Mouse (Mus musculus) stomach, embryonic 16.5 days (tissue): Measurements from ENCODE around the gene A230072I06Rik. TPM values are rescaled to one million over a fixed set of nuclear protein-coding genes. Genes with fewer than 3 reads are reported as not detected.
A peak's percentile ranks its signal among the peaks of the same experiment; 100 is the strongest.

Experiments
- ATAC-seq: fragments of 200-750 bp; cut with Nextera tagmentation; 2 replicates; pipeline ENCODE4 v1.8.0; 2017; ENCODE audit warnings: moderate number of reproducible peaks, moderate TSS enrichment; ENCODE audit not compliant: insufficient read depth, low FRiP score
- H3K27ac ChIP-seq: fragments of 300-500 bp; sonication (generic); 2 replicates; pipeline ENCODE4 v1.5.1; 2014; ENCODE audit warnings: low read length
- H3K27me3 ChIP-seq: fragments of 300-500 bp; sonication (generic); 2 replicates; pipeline ENCODE4 v1.6.1; 2014; ENCODE audit warnings: low read length, control low read depth, mixed read lengths; ENCODE audit not compliant: control insufficient read depth, insufficient read depth
- H3K36me3 ChIP-seq: fragments of 300-500 bp; sonication (generic); 2 replicates; pipeline ENCODE4 v1.6.1; 2014; ENCODE audit warnings: low read length; ENCODE audit not compliant: control insufficient read depth, insufficient read depth
- H3K4me1 ChIP-seq: fragments of 300-500 bp; sonication (generic); 2 replicates; pipeline ENCODE4 v1.6.1; 2014; ENCODE audit warnings: low read length, control low read depth, mixed read lengths; ENCODE audit not compliant: control insufficient read depth, insufficient read depth
- H3K4me2 ChIP-seq: fragments of 300-500 bp; sonication (generic); 2 replicates; pipeline ENCODE4 v1.6.1; 2014; ENCODE audit warnings: low read depth, low read length, mixed read lengths
- H3K4me3 ChIP-seq: fragments of 300-500 bp; sonication (generic); replicated peaks from 2 replicates; pipeline ENCODE4 v1.5.1; 2014; ENCODE audit warnings: mild to moderate bottlenecking, low read length
- H3K9ac ChIP-seq: fragments of 300-500 bp; sonication (generic); 2 replicates; pipeline ENCODE4 v1.6.1; 2014; ENCODE audit warnings: low read length
- H3K9me3 ChIP-seq: fragments of 300-500 bp; sonication (generic); replicated peaks from 2 replicates; pipeline ENCODE4 v1.6.1; 2016; ENCODE audit warnings: low read length, control low read depth; ENCODE audit not compliant: control insufficient read depth
- WGBS: fragments of 180-500 bp; shearing (Covaris S2); extraction: QIAGEN DNeasy Blood & Tissue Kit; methylation state at CpG from one replicate; pipeline ENCODE4 v1.1.7; 2014; 5-methylcytosine and 5-hydroxymethylcytosine counted together
- polyA plus RNA-seq: library from polyadenylated mRNA; unstranded; fragments of >200 nt; fragmentation: Nextera tagmentation; extraction: Ambion mirVana; gene quantifications from 2 replicates; pipeline ENCODE4 v1.2.1, GENCODE M21; 2015

The A230072I06Rik gene
- 0.09 TPM in 1 of 2 replicates, not detected in the other for polyA plus RNA-seq

GRCm38 (mm10) chr8:12278663-12279312 lies at the start of gene A230072I06Rik:
Gene A230072I06Rik (plus strand): TSS chr8:12278819.
- 67% methylated on average over 12 of the region's 12 CpGs for WGBS
- H3K27ac ChIP-seq: peak within 1 kb of the TSS; percentile 43; the same call in 1 of the 2 replicates
- H3K4me2 ChIP-seq: no peak within 1 kb of the TSS
- H3K4me3 ChIP-seq: no peak within 1 kb of the TSS
- no peaks in the 10 kb centered on the region for H3K27me3 ChIP-seq
- H3K9ac ChIP-seq: peak within 1 kb of the TSS; percentile 36; the same call in 1 of the 2 replicates
- peaks cover 12% of the 10 kb centered on the region; the same call in 1 of the 2 replicates for H3K4me1 ChIP-seq
- no peaks in the 10 kb centered on the region for H3K36me3 ChIP-seq
- no peaks in the 10 kb centered on the region for H3K9me3 ChIP-seq
- no peak for ATAC-seq

DNA sequence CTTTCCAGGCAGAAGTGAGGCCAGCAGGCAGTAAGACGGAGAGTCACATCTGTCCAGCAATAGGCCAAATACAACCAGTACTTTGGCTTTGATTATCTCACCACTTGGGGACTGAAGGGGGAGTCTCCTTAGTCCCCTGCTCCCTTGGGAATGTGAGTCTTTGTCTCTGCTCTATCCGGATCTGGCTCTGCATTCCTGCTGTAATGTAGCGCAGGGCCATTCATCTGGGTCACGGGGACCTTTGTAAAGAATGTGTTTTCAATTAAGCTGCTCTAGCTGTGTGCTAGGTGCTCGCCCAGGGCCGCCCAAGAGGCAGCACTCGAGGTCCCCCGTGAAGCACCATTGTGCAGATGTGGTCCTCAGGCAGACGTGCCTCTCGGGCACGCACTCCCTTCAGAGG lies 44.6 kb upstream of the A230072I06Rik start:
- Histone ChIP-seq H3K4me1 (no peaks in the 10 kb centered on the region), H3K27ac (no peak overlapping the region), H3K4me2 (no peak overlapping the region), H3K27me3 (no peaks in the 10 kb centered on the region), H3K36me3 (no peaks in the 10 kb centered on the region), H3K4me3 (no peak overlapping the region), H3K9me3 (no peaks in the 10 kb centered on the region), H3K9ac (no peak overlapping the region)
- WGBS: 54% methylated on average over 11 of the region's 11 CpGs
- ATAC-seq: no peak

- H3K27ac ChIP-seq: no peak overlapping the region
- no peak for ATAC-seq
- H3K36me3 ChIP-seq: no peaks in the 10 kb centered on the region
- no peaks in the 10 kb centered on the region for H3K9me3 ChIP-seq
- H3K27me3 ChIP-seq: no peaks in the 10 kb centered on the region
- WGBS: 80% methylated on average over 7 of the region's 7 CpGs
- no peak overlapping the region for H3K4me2 ChIP-seq
- no peak overlapping the region for H3K9ac ChIP-seq
- no peak overlapping the region for H3K4me3 ChIP-seq
- H3K4me1 ChIP-seq: no peaks in the 10 kb centered on the region
Observed at GRCm38 (mm10) chr8:12238775-12239174, 39.8 kb upstream of the A230072I06Rik start.

GRCm38 (mm10) chr8:12240143-12240542 lies 38.5 kb upstream of the A230072I06Rik start:
- no peak overlapping the region for H3K4me2 ChIP-seq
- WGBS: 64% methylated on average over 9 of the region's 9 CpGs
- no peak overlapping the region for H3K9ac ChIP-seq
- H3K27me3 ChIP-seq: no peaks in the 10 kb centered on the region
- H3K9me3 ChIP-seq: no peaks in the 10 kb centered on the region
- H3K4me3 ChIP-seq: no peak overlapping the region
- H3K27ac ChIP-seq: no peak overlapping the region
- no peak for ATAC-seq
- H3K4me1 ChIP-seq: no peaks in the 10 kb centered on the region
- no peaks in the 10 kb centered on the region for H3K36me3 ChIP-seq

DNA sequence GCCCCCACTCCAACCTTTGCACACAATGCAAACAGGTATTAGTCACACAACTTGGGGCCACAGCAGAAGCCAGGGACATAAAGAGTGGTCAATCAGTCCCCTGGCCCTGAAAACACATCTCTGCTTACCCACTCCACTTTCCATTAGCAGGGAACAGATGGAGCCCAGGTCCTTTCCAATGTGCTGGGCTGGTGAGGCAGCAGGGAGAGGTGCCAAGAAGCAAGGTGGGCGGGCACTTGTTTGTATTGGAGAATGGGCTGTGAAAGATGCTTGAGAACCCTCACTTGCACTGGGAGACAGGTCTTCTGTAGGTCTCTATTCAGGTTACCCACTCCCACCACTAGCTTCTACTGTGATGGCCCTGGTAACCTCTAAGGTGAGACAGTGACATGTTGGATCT lies 34.9 kb upstream of the A230072I06Rik start:
- H3K27me3 ChIP-seq: no peaks in the 10 kb centered on the region
- 84% methylated on average over 1 of the region's 1 CpGs for WGBS
- no peak for ATAC-seq
- no peak overlapping the region for H3K4me3 ChIP-seq
- no peak overlapping the region for H3K27ac ChIP-seq
- no peak overlapping the region for H3K4me2 ChIP-seq
- H3K4me1 ChIP-seq: no peaks in the 10 kb centered on the region
- H3K36me3 ChIP-seq: no peaks in the 10 kb centered on the region
- no peak overlapping the region for H3K9ac ChIP-seq
- no peaks in the 10 kb centered on the region for H3K9me3 ChIP-seq

DNA sequence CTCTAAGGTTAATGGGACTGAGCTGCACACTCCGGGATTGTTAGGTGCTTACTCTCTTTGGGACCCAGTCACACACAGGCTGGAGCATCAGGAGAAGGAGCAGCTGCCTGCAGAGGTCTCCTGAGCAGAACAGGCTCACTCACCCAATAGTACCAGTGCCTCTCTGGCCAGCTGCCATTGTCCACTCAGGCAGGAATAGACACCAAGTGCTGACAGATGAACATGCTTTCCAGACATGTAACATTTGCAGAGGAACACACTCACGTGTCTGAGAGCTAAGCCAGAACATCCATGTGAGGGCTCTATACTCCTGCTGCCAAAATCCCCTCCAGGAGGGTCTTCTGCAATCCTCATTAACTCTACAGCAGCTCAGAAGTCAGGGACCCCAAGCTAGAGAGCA lies 18.7 kb upstream of the A230072I06Rik start:
- no peak for ATAC-seq
- WGBS: 64% methylated on average over 2 of the region's 2 CpGs
- Histone ChIP-seq H3K9me3 (no peaks in the 10 kb centered on the region), H3K4me3 (no peak overlapping the region), H3K36me3 (no peaks in the 10 kb centered on the region), H3K27ac (no peak overlapping the region), H3K4me1 (no peaks in the 10 kb centered on the region), H3K4me2 (no peak overlapping the region), H3K27me3 (no peaks in the 10 kb centered on the region), H3K9ac (no peak overlapping the region)

DNA sequence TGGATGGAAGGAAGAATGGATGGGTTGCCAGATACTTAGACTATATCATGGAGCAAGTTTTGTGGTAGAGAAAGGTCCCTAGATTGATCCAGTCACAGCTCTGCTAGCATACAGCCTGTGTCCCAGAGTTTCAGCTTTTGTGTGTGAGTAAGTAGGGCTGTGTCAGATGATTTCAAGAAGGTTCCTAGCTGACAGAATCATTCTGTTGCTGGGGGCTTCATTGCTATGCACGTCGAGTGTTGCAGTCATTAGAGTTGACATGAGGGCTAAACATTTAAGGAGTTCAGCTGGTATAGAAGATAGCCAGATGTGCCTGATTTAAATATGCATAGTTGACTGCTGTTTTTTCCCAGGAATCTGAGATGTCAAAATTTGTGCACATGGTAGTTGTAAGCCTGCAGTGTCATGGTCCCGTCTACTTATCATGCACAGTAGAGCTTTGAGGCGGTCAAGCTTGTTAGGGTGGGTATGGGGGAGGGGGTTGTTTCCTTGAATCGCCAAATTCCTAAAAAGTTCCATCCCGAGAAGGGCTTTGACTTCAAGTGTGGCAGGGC lies 18.1 kb upstream of the A230072I06Rik start:
- no peak overlapping the region for H3K9ac ChIP-seq
- no peaks in the 10 kb centered on the region for H3K27me3 ChIP-seq
- H3K27ac ChIP-seq: no peak overlapping the region
- no peaks in the 10 kb centered on the region for H3K36me3 ChIP-seq
- H3K9me3 ChIP-seq: no peaks in the 10 kb centered on the region
- no peak overlapping the region for H3K4me3 ChIP-seq
- no peaks in the 10 kb centered on the region for H3K4me1 ChIP-seq
- 52% methylated on average over 6 of the region's 6 CpGs for WGBS
- H3K4me2 ChIP-seq: no peak overlapping the region
- ATAC-seq: 0 out of 2 replicates have a peak, but pooled peaks have one; percentile 29

DNA sequence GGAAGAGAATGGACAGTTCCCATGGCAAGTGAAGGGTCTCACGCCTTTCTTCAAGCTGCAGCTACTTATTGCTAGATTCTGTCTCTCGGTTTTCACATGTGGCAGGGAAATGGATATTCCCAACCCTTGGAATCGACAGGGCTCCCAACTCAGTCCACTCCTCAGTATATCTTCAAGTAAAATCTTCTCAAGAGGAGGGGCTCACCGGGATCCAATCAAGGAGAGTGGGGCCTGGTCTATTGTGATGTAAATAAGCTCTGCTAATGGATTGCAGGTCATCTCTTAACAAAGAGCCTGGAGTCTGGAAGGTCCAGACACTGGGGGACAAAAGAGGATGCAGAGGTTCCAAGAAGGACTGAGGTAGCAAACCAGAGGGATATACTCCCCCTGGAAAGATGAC lies 17.1 kb upstream of the A230072I06Rik start:
- Histone ChIP-seq H3K27me3 (no peaks in the 10 kb centered on the region), H3K9ac (no peak overlapping the region)
- 60% methylated on average over 4 of the region's 4 CpGs for WGBS

GRCm38 (mm10) chr8:12264996-12265395 lies 13.6 kb upstream of the A230072I06Rik start:
- Histone ChIP-seq H3K9ac (no peak overlapping the region), H3K36me3 (no peaks in the 10 kb centered on the region), H3K27ac (no peak overlapping the region), H3K4me3 (no peak overlapping the region), H3K4me1 (no peaks in the 10 kb centered on the region), H3K27me3 (no peaks in the 10 kb centered on the region), H3K4me2 (no peak overlapping the region), H3K9me3 (no peaks in the 10 kb centered on the region)
- no peak for ATAC-seq
- WGBS: 92% methylated on average over 8 of the region's 8 CpGs

More for the DNA sequence above, 17.1 kb upstream of the A230072I06Rik start:
- Histone ChIP-seq H3K4me1 (no peaks in the 10 kb centered on the region), H3K27ac (no peak overlapping the region), H3K36me3 (no peaks in the 10 kb centered on the region), H3K4me3 (no peak overlapping the region), H3K4me2 (no peak overlapping the region), H3K9me3 (no peaks in the 10 kb centered on the region)
- no peak for ATAC-seq
